Mouse (Mus musculus) CH12.LX (cell line): Measurements from ENCODE around the gene Kif26b. TPM values are rescaled to one million over a fixed set of nuclear protein-coding genes. Genes with fewer than 3 reads are reported as not detected.

Experiments
- DNase-seq: peaks from one replicate; pipeline ENCODE4 v3.0.0-alpha.2; 2013; ENCODE audit errors: extremely low read depth
- H3K27ac ChIP-seq: 2 replicates; pipeline ENCODE4 v1.5.1; 2012; ENCODE audit warnings: low read depth, mild to moderate bottlenecking, control low read depth, moderate library complexity; ENCODE audit not compliant: insufficient read depth
- H3K27me3 ChIP-seq: replicated peaks from 2 replicates; pipeline ENCODE3; 2012; ENCODE audit warnings: inconsistent platforms
- H3K36me3 ChIP-seq, 2 experiments: replicated peaks in 1 of 2; 2 replicates each; pipeline versions ENCODE3 to v1.6.1; 2012; ENCODE audit warnings: inconsistent platforms in 1 of 2, low read length in 1 of 2, mild to moderate bottlenecking in 1 of 2, mixed read lengths in 1 of 2, moderate library complexity in 1 of 2; ENCODE audit not compliant: control insufficient read depth in 1 of 2, insufficient read depth in 1 of 2
- H3K4me1 ChIP-seq, 2 experiments: 2 replicates each; pipeline ENCODE4 v1.6.1; 2012; ENCODE audit warnings: inconsistent platforms in 1 of 2, moderate library complexity in 1 of 2; ENCODE audit not compliant: insufficient read depth in 2 of 2, control insufficient read depth in 1 of 2
- H3K4me2 ChIP-seq: 2 replicates; pipeline ENCODE4 v1.6.1; 2012; ENCODE audit warnings: low read depth, mild to moderate bottlenecking, control low read depth; ENCODE audit not compliant: poor library complexity, insufficient read depth, severe bottlenecking
- H3K4me3 ChIP-seq, 3 experiments: fragments of 150-350 bp in 1 of 3; sonication (generic) in 1 of 3; replicated peaks in 1 of 3; 2 replicates each; pipeline versions ENCODE3 to v1.5.1; 2011 to 2012; ENCODE audit warnings: low read depth in 2 of 3, low read length in 2 of 3, mild to moderate bottlenecking in 2 of 3, moderate library complexity in 2 of 3, control low read depth in 1 of 3, improper control_type of control experiment in 1 of 3, inconsistent platforms in 1 of 3, mixed read lengths in 1 of 3; ENCODE audit not compliant: poor library complexity in 1 of 3
- H3K79me2 ChIP-seq: replicated peaks from 2 replicates; pipeline ENCODE4 v1.6.1; 2012; ENCODE audit warnings: mild to moderate bottlenecking, moderate library complexity; ENCODE audit not compliant: control insufficient read depth, poor library complexity, insufficient read depth, severe bottlenecking; ENCODE audit errors: extremely low read depth
- H3K9ac ChIP-seq: 2 replicates; pipeline ENCODE4 v1.6.1; 2012; ENCODE audit warnings: low read depth, mild to moderate bottlenecking, control low read depth, moderate library complexity; ENCODE audit not compliant: insufficient read depth
- H3K9me3 ChIP-seq: replicated peaks from 2 replicates; pipeline ENCODE3; 2012; ENCODE audit warnings: low read length, inconsistent platforms, mixed read lengths
- BHLHE40 ChIP-seq: IDR thresholded peaks from 2 replicates; pipeline ENCODE4 v1.6.1; 2011; ENCODE audit warnings: mild to moderate bottlenecking, low read depth, low read length, improper control_type of control experiment
- CHD1 ChIP-seq: IDR thresholded peaks from 2 replicates; pipeline ENCODE4 v1.6.1; 2012; ENCODE audit warnings: low read depth, low read length, improper control_type of control experiment, inconsistent platforms
- CHD2 ChIP-seq: IDR thresholded peaks from 2 replicates; pipeline ENCODE4 v1.6.1; 2011; ENCODE audit warnings: low read length, improper control_type of control experiment
- EP300 ChIP-seq: IDR thresholded peaks from 2 replicates; pipeline ENCODE4 v1.6.1; 2011; ENCODE audit warnings: low read length, improper control_type of control experiment
- ETS1 ChIP-seq: conservative IDR thresholded peaks from 2 replicates; pipeline ENCODE4 v1.6.1; 2012; ENCODE audit warnings: low read depth, mild to moderate bottlenecking, inconsistent platforms, low read length, improper control_type of control experiment, moderate library complexity
- GABPA ChIP-seq: IDR thresholded peaks from 2 replicates; pipeline ENCODE4 v1.6.1; 2012; ENCODE audit warnings: low read depth, low read length, improper control_type of control experiment, inconsistent platforms; ENCODE audit not compliant: insufficient replicate concordance
- HCFC1 ChIP-seq: IDR thresholded peaks from 2 replicates; pipeline ENCODE4 v1.6.1; 2012; ENCODE audit warnings: low read depth, mild to moderate bottlenecking, inconsistent platforms, low read length, improper control_type of control experiment
- IRF4 ChIP-seq: IDR thresholded peaks from 2 replicates; pipeline ENCODE4 v1.6.1; 2014; ENCODE audit warnings: low read depth, mild to moderate bottlenecking, inconsistent platforms, low read length, improper control_type of control experiment
- JUND ChIP-seq: conservative IDR thresholded peaks from 2 replicates; pipeline ENCODE4 v1.6.1; 2011; ENCODE audit warnings: low read depth, low read length, improper control_type of control experiment
- MAFK ChIP-seq: IDR thresholded peaks from 2 replicates; pipeline ENCODE4 v1.6.1; 2011; ENCODE audit warnings: low read length, improper control_type of control experiment; ENCODE audit not compliant: insufficient replicate concordance
- MAZ ChIP-seq: IDR thresholded peaks from 2 replicates; pipeline ENCODE4 v1.6.1; 2012; ENCODE audit warnings: low read depth, mild to moderate bottlenecking, inconsistent platforms, low read length, improper control_type of control experiment, moderate library complexity
- MEF2A ChIP-seq: IDR thresholded peaks from 2 replicates; pipeline ENCODE4 v1.6.1; 2014; ENCODE audit warnings: low read depth, mild to moderate bottlenecking, inconsistent platforms, low read length, improper control_type of control experiment, borderline replicate concordance
- MYC ChIP-seq: IDR thresholded peaks from 2 replicates; pipeline ENCODE4 v1.6.1; 2011; ENCODE audit warnings: low read depth, mild to moderate bottlenecking, improper control_type of control experiment, low read length
- NELFE ChIP-seq: IDR thresholded peaks from 2 replicates; pipeline ENCODE4 v1.6.1; 2011; ENCODE audit warnings: low read depth, low read length, improper control_type of control experiment
- NRF1 ChIP-seq: IDR thresholded peaks from 2 replicates; pipeline ENCODE4 v1.6.1; 2014; ENCODE audit warnings: low read depth, mild to moderate bottlenecking, inconsistent platforms, low read length, improper control_type of control experiment, moderate library complexity
- PAX5 ChIP-seq: IDR thresholded peaks from 2 replicates; pipeline ENCODE4 v1.6.1; 2012; ENCODE audit warnings: low read length, inconsistent platforms, mixed read lengths
- POLR2A ChIP-seq: IDR thresholded peaks from 2 replicates; pipeline ENCODE4 v1.6.1; 2011; ENCODE audit warnings: low read depth, mild to moderate bottlenecking, improper control_type of control experiment, low read length
- RAD21 ChIP-seq: IDR thresholded peaks from 2 replicates; pipeline ENCODE4 v1.6.1; 2011; ENCODE audit warnings: low read depth, mild to moderate bottlenecking, low read length, improper control_type of control experiment, moderate library complexity
- RCOR1 ChIP-seq: conservative IDR thresholded peaks from 2 replicates; pipeline ENCODE4 v1.6.1; 2012; ENCODE audit warnings: low read depth, mild to moderate bottlenecking, inconsistent platforms, low read length, improper control_type of control experiment
- TCF12 ChIP-seq: IDR thresholded peaks from 2 replicates; pipeline ENCODE4 v1.6.1; 2014; ENCODE audit warnings: low read depth, mild to moderate bottlenecking, inconsistent platforms, low read length, improper control_type of control experiment
- USF1 ChIP-seq: IDR thresholded peaks from 2 replicates; pipeline ENCODE4 v1.6.1; 2014; ENCODE audit warnings: low read depth, mild to moderate bottlenecking, inconsistent platforms, low read length, improper control_type of control experiment
- USF2 ChIP-seq: conservative IDR thresholded peaks from 2 replicates; pipeline ENCODE4 v1.6.1; 2011; ENCODE audit warnings: low read depth, low read length, improper control_type of control experiment
- ZMIZ1 ChIP-seq: IDR thresholded peaks from 2 replicates; pipeline ENCODE4 v1.6.1; 2012; ENCODE audit warnings: low read depth, mild to moderate bottlenecking, inconsistent platforms, low read length, improper control_type of control experiment
- dilution Hi-C: fragments of 300-500 bp; cut with MboI; formaldehyde crosslinking; loops from 2 replicates; pipeline ENCODE4 v1.14.3; 2020; ENCODE audit warnings: low sequenced_read_pairs; ENCODE audit not compliant: extremely low pct_unique_long_range_greater_than_20kb, extremely low pct_ligation_motif_present
- in situ Hi-C: fragments of 300-500 bp; cut with MboI; formaldehyde crosslinking; loops from 3 replicates; pipeline ENCODE4 v1.14.3; 2019; ENCODE audit warnings: low sequenced_read_pairs, low pct_ligation_motif_present, low pct_unique_long_range_greater_than_20kb, mixed read lengths
- polyA plus RNA-seq: library from polyadenylated mRNA; unstranded; fragments of >175 nt; gene quantifications from 2 replicates; pipeline ENCODE4 v1.2.1, GENCODE M21; 2012; ENCODE audit warnings: low read depth; ENCODE audit not compliant: insufficient read length
- total RNA-seq, 2 experiments: library from RNA; depleted of rRNA; stranded (reverse); fragments of 300-350 nt in 1 of 2; fragments of >200 nt in 1 of 2; gene quantifications; 2 replicates each; pipeline ENCODE4 v1.2.3; 2012 to 2014

Gene Kif26b
- total and polyA plus RNA-seq, 3 experiments, result 0.09 TPM; not detected in 2

- dilution Hi-C loops, result no loop called here
- no peak overlapping the region for H3K9ac ChIP-seq
- H3K4me1 ChIP-seq, result no peaks in the 10 kb centered on the region
- no peaks in the 10 kb centered on the region for H3K79me2 ChIP-seq
- H3K27ac ChIP-seq, result no peak overlapping the region
- no peak for DNase-seq
- H3K36me3 ChIP-seq, result no peaks in the 10 kb centered on the region
- no peak overlapping the region for H3K4me2 ChIP-seq
- H3K4me3 ChIP-seq, result no peak overlapping the region
- TF ChIP-seq NELFE, result no peak
- TF ChIP-seq EP300, result no peak
- TF ChIP-seq MAZ, result no peak
- no peak for TF ChIP-seq JUND
- TF ChIP-seq USF2, result no peak
- no peak for TF ChIP-seq IRF4
- TF ChIP-seq MEF2A, result no peak
- no peaks in the 10 kb centered on the region for H3K9me3 ChIP-seq
- no peaks in the 10 kb centered on the region for H3K27me3 ChIP-seq
- in situ Hi-C loops, result no loop called here
Measured at GRCm38 (mm10) chr1:178880905-178881304, 352.0 kb downstream of the Kif26b start.

DNA sequence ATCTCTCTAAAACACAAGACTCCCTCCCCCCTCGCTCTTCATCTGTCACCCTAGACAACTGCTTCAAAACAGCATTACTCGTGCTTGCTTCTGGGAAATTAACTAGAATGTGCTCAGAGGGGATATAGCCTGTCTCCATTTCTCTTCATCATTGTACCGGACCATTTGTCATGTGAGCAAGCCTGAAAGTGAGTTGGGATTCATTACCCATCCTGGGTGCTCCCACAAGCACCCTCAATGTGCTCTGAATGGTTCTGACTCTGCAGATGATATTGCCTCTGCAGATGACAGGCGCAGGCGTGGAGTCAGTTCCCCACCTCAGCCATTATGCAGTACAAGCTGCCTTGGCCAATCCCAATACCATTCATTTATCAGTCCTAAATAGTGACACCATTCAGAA lies 357.7 kb downstream of the Kif26b start:
- Histone ChIP-seq H3K36me3 (no peaks in the 10 kb centered on the region), H3K9ac (no peak overlapping the region), H3K4me2 (no peak overlapping the region), H3K27me3 (no peaks in the 10 kb centered on the region), H3K79me2 (no peaks in the 10 kb centered on the region), H3K9me3 (no peaks in the 10 kb centered on the region)
- dilution Hi-C loops, result no loop called here
- DNase-seq, result no peak
- TF ChIP-seq HCFC1 (no peak), RAD21 (no peak), PAX5 (no peak), NRF1 (no peak), MAFK (no peak), JUND (no peak), ZMIZ1 (no peak), GABPA (no peak), USF1 (no peak), CHD1 (no peak), USF2 (no peak), ETS1 (no peak), TCF12 (no peak), BHLHE40 (no peak), RCOR1 (no peak), POLR2A (no peak), MYC (no peak), CHD2 (no peak)
- TF ChIP-seq, all 38 proteins: peak for 0
- in situ Hi-C loops, result no loop called here
- Histone ChIP-seq H3K27ac (no peak overlapping the region), H3K4me3 (no peak overlapping the region), H3K4me1 (no peaks in the 10 kb centered on the region)
